Mouse (Mus musculus) ES-Bruce4 (cell line): ENCODE results near the gene Cenpv.

Experiments
- CTCF ChIP-seq: IDR thresholded peaks from one replicate; pipeline ENCODE4 v1.8.1; 2011; ENCODE audit warnings: low read depth, low read length
- EP300 ChIP-seq: IDR thresholded peaks from 2 replicates; pipeline ENCODE4 v1.6.1; 2011; ENCODE audit warnings: low read depth, low read length; ENCODE audit not compliant: insufficient read depth
- POLR2A ChIP-seq: IDR thresholded peaks from one replicate; pipeline ENCODE4 v1.8.1; 2011; ENCODE audit warnings: low read length; ENCODE audit not compliant: insufficient read depth

DNA sequence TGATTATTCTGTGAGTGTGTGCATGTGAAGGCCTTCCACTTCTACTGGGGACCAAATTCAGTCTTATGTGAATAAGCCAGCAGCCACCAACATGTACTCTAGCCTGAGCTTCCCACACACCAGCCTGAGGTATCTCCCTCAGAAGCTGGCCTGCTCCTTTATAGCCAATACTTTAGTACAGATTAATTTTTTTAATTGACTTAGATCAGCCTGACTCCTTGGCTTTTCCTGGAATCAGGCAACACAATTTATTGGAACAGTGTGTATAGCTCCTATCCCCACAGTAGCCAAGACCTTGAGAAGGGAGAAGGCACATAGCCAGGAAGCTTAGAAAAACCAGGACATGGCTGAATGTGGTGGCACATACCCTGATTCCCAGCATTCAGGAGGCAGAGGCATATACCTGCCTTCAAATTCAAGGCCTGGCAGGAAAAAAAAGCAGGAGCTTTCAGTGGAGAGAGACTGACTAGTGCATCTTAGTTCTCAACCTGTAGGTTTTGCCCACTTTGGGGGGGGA lies 16.9 kb upstream of the Cenpv start:
- TF ChIP-seq EP300: no peak
- TF ChIP-seq POLR2A: no peak
- TF ChIP-seq CTCF: no peak
